Mouse (Mus musculus) myocyte (in vitro differentiated cells): ENCODE data around the gene Srek1.

Experiments
- CEBPB ChIP-seq: IDR thresholded peaks from 2 replicates; pipeline ENCODE4 v1.6.1; 2011; ENCODE audit warnings: mild to moderate bottlenecking, moderate library complexity; ENCODE audit not compliant: poor library complexity, insufficient read depth, severe bottlenecking
- E2F4 ChIP-seq: IDR thresholded peaks from one replicate; pipeline ENCODE4 v1.6.1; 2011; ENCODE audit warnings: mild to moderate bottlenecking, control low read depth, moderate library complexity; ENCODE audit not compliant: insufficient read depth
- MYOD1 ChIP-seq, 3 experiments: IDR thresholded peaks; one replicate each; pipeline ENCODE4 v1.6.1; 2011; ENCODE audit warnings: control low read depth in 2 of 3, low read depth in 2 of 3, mild to moderate bottlenecking in 2 of 3, moderate library complexity in 1 of 3; ENCODE audit not compliant: insufficient read length in 2 of 3, control insufficient read depth in 1 of 3
- MYOG ChIP-seq, 3 experiments: IDR thresholded peaks; one replicate each; pipeline ENCODE4 v1.6.1; 2011; ENCODE audit warnings: control low read depth in 2 of 3, low read depth in 2 of 3, mild to moderate bottlenecking in 2 of 3; ENCODE audit not compliant: insufficient read length in 2 of 3, control insufficient read depth in 1 of 3, insufficient read depth in 1 of 3
- POLR2A ChIP-seq: IDR thresholded peaks from one replicate; pipeline ENCODE4 v1.6.1; 2011; ENCODE audit warnings: low read depth, mild to moderate bottlenecking, control low read depth, moderate library complexity; ENCODE audit not compliant: insufficient read length
- REST ChIP-seq: IDR thresholded peaks from one replicate; pipeline ENCODE4 v1.6.1; 2011; ENCODE audit warnings: mild to moderate bottlenecking, control low read depth, moderate library complexity; ENCODE audit not compliant: insufficient read depth, insufficient read length
- TCF12 ChIP-seq: IDR thresholded peaks from one replicate; pipeline ENCODE4 v1.6.1; 2011; ENCODE audit warnings: mild to moderate bottlenecking, control low read depth; ENCODE audit not compliant: poor library complexity, insufficient read depth, severe bottlenecking
- TCF3 ChIP-seq: IDR thresholded peaks from one replicate; pipeline ENCODE4 v1.6.1; 2011; ENCODE audit warnings: low read depth, control low read depth; ENCODE audit not compliant: insufficient read length
- USF1 ChIP-seq: IDR thresholded peaks from one replicate; pipeline ENCODE4 v1.6.1; 2011; ENCODE audit warnings: low read depth, mild to moderate bottlenecking, control low read depth, moderate library complexity

DNA sequence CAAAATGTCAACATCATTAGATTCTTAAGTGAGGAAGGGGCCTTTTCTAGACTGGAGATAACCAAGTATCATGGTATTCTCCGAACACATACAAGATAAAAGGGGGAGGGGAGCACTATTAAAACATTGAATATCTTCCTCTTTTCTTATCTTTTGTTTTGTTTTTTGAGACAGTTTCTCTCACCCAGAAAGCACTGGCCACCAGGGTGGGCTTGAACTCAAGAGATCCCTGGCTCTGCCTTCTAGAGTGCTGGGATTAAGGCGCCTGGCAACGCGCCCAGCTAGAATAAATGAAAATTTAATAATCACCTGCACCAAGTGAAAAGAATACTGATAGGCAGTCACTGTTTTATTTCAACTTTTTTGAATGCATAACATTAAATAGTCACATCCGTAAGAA lies 1.5 kb downstream of the Srek1 start:
- no peak for TF ChIP-seq REST
- TF ChIP-seq TCF3, result no peak
- no peak for TF ChIP-seq POLR2A
- TF ChIP-seq TCF12, result no peak
- TF ChIP-seq MYOG (IDR thresholded peaks at IDR 0.05; ENCODE audit: control insufficient read depth in 1 of 3, insufficient read depth in 1 of 3, insufficient read length in 2 of 3, low read depth in 2 of 3), result no peak
- no peak for TF ChIP-seq CEBPB
- TF ChIP-seq E2F4, result no peak
- TF ChIP-seq USF1, result no peak
- no peak for TF ChIP-seq MYOD1 (IDR thresholded peaks at IDR 0.05; ENCODE audit: control insufficient read depth in 1 of 3, insufficient read length in 2 of 3, low read depth in 2 of 3)
